Mouse (Mus musculus): ENCODE measurements around the gene Dnaaf1. TPM values are rescaled to one million over a fixed set of nuclear protein-coding genes. Genes with fewer than 3 reads are reported as not detected.

Gene Dnaaf1
- polyA plus RNA-seq, 1 experiment from 2014 or later = 0.09 TPM

DNA sequence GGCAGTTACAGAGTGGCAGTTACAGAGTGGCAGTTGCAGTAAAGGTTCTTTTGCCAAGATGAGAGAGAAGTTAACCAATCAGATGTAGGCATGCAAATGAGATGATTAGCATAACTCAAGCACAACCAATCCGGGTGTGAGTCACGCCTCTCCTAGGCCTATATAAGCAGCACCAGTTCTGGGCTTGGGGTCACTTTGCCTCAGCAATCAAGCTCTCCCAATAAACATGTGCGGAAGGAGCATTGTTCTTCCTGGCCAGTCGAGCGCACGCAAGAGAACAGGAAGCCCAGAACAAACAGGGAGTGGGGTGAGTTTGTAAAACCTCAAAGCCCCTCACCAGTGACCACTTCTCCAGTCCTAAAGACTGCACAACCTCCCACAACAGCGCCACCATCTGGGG, 71.8 kb downstream of the Dnaaf1 start:
- Histone ChIP-seq H3K4me1 (ENCODE audit: control insufficient read depth, insufficient read depth, low read length) (peaks cover 3% of the 10 kb centered on the region; the same call in 1 of the 2 replicates), H3K4me3 (ENCODE audit: low read depth, low read length) (no peak overlapping the region), H3K9ac (ENCODE audit: low read length) (no peak overlapping the region), H3K27ac (replicated peaks; ENCODE audit: low read depth, low read length) (no peak overlapping the region), H3K4me2 (ENCODE audit: low read depth, severe bottlenecking) (no peak overlapping the region), H3K27me3 (ENCODE audit: control insufficient read depth, insufficient read depth, low read length) (no peaks in the 10 kb centered on the region), H3K36me3 (ENCODE audit: control insufficient read depth, insufficient read depth, low read length) (no peaks in the 10 kb centered on the region), H3K9me3 (ENCODE audit: control insufficient read depth, low read length) (no peaks in the 10 kb centered on the region; the same call in 1 of the 2 replicates)
- 90% methylated on average over 7 of the region's 7 CpGs for WGBS
- ATAC-seq (ENCODE audit: insufficient number of reproducible peaks, low FRiP score, low TSS enrichment, low read depth) (no peak), DNase-seq (ENCODE audit: low spot score) (no peak)

Other genes with a start within 250 kb of the Dnaaf1 start
- 258 and 272 TPM in 2 replicates for gene Hsbp1, start 230.7 kb upstream of the Dnaaf1 start, polyA plus RNA-seq (2014; fragmentation: Nextera tagmentation; extraction: Ambion mirVana)
- gene Mlycd, start 180.4 kb upstream of the Dnaaf1 start, polyA plus RNA-seq (2014; fragmentation: Nextera tagmentation; extraction: Ambion mirVana) = 6.9 and 8.3 TPM in 2 replicates
- gene Osgin1, start 141.1 kb upstream of the Dnaaf1 start, polyA plus RNA-seq (2014; fragmentation: Nextera tagmentation; extraction: Ambion mirVana) = 0.20 and 0.37 TPM in 2 replicates
- 2.8 and 3.2 TPM in 2 replicates for gene Necab2, start 128.5 kb upstream of the Dnaaf1 start, polyA plus RNA-seq (2014; fragmentation: Nextera tagmentation; extraction: Ambion mirVana)
- not detected in 2 replicates for gene Slc38a8, start 73.5 kb upstream of the Dnaaf1 start, polyA plus RNA-seq (2014; fragmentation: Nextera tagmentation; extraction: Ambion mirVana)
- 116 and 126 TPM in 2 replicates for gene Mbtps1, start 16.5 kb upstream of the Dnaaf1 start, polyA plus RNA-seq (2014; fragmentation: Nextera tagmentation; extraction: Ambion mirVana)
- 30.1 and 33.9 TPM in 2 replicates for gene Hsdl1, start 52 bp upstream of the Dnaaf1 start, polyA plus RNA-seq (2014; fragmentation: Nextera tagmentation; extraction: Ambion mirVana)
- gene Taf1c, start 30.0 kb downstream of the Dnaaf1 start, polyA plus RNA-seq (2014; fragmentation: Nextera tagmentation; extraction: Ambion mirVana) = 11.4 and 12.8 TPM in 2 replicates
- 0.09 and 0.18 TPM in 2 replicates for gene Adad2, start 37.5 kb downstream of the Dnaaf1 start, polyA plus RNA-seq (2014; fragmentation: Nextera tagmentation; extraction: Ambion mirVana)
- gene Kcng4, start 60.4 kb downstream of the Dnaaf1 start, polyA plus RNA-seq (2014; fragmentation: Nextera tagmentation; extraction: Ambion mirVana) = not detected in 2 replicates
- gene Wfdc1, start 91.1 kb downstream of the Dnaaf1 start, polyA plus RNA-seq (2014; fragmentation: Nextera tagmentation; extraction: Ambion mirVana) = not detected in 2 replicates
- gene Atp2c2, start 124.8 kb downstream of the Dnaaf1 start, polyA plus RNA-seq (2014; fragmentation: Nextera tagmentation; extraction: Ambion mirVana) = 0.71 and 2.0 TPM in 2 replicates
- gene Tldc1, start 203.2 kb downstream of the Dnaaf1 start, polyA plus RNA-seq (2014; fragmentation: Nextera tagmentation; extraction: Ambion mirVana) = 7.0 and 10.3 TPM in 2 replicates